Mouse (Mus musculus): ENCODE results near the gene Copz1.
A peak's percentile ranks its signal among the peaks of the same experiment; 100 is the strongest.

The Copz1 gene

GRCm38 (mm10) chr15:103338829-103339165 lies 66.3 kb downstream of the Copz1 start:
- DNase-seq (ENCODE audit: low spot score in 2 of 2) = no peak

- peak in 1 of 2 experiments; percentile 20 for DNase-seq (ENCODE audit: low spot score in 2 of 2)
Observed at GRCm38 (mm10) chr15:103339166-103339960, 66.8 kb downstream of the Copz1 start.

- peak; percentile 64 to 86 for DNase-seq (ENCODE audit: low spot score in 2 of 2)
Observed at GRCm38 (mm10) chr15:103339961-103340337, 67.4 kb downstream of the Copz1 start, which contains the start of gene Zfp385a. TSS of gene Zfp385a (minus strand) at chr15:103340093.

DNA sequence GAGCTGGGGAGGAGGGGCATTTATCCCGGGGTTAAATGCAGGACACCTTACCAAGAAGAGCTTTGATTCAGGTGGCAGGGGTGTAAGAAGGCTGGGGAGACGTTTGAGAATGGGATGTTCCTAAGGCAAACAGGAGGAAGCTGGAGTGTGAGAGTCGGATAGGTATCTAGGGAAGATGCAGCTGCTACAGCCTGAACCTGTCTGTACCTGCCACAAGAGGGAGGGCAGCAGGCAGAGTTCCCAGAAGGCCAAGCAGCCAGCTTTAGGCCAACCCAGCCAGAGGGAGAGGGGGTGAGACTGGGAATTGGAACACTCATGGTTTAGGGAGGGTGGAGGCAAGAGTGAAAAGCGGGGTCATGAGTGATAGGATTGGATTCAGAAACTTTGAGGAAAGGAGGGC lies 68.3 kb downstream of the Copz1 start:
- no peak for DNase-seq (ENCODE audit: low spot score in 2 of 2)

DNA sequence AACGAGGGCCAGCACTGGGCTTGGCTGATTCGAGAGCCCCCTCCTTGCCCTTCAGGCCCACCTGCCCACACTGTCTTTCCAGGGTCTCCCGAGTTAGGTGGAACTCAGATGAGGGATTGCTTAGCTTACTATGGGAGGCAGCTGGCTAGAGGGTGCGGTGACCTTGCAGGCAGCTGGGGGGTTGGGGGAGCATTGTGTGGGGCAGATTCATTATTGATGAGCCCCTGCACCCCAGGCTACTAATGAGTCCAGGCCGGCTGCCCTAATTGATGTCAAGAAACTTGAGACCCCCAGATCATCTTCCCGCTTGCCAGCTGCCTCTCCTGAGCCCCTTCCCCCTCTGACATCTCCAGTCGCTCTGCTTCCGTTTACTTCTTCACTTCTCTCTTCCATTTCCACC lies 69.0 kb downstream of the Copz1 start:
- peak in 1 of 2 experiments; percentile 9 for DNase-seq (ENCODE audit: low spot score in 2 of 2)

- peak; percentile 75 to 87 for DNase-seq (ENCODE audit: low spot score in 2 of 2)
Observed at GRCm38 (mm10) chr15:103342415-103342814, 69.9 kb downstream of the Copz1 start.

DNA sequence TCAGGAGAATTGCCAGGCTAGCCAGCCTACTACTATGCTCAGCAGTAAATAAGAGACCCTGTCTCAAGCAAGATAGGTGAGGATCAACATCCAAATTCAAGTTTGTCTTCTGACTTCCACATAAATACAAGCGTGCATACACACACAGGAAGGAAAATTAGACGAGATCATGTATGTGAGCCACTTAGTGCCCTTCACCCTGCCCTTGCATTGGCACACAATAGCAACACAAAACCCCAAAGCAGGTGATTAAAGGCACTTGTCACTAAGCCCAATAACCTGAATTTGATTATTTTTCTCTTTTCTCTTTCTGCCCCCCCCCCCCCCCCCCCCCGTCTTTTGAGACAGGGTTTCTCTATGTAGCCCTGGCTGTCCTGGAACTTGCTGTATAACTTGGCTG lies 70.5 kb downstream of the Copz1 start:
- no peak for DNase-seq (ENCODE audit: low spot score in 2 of 2)

DNA sequence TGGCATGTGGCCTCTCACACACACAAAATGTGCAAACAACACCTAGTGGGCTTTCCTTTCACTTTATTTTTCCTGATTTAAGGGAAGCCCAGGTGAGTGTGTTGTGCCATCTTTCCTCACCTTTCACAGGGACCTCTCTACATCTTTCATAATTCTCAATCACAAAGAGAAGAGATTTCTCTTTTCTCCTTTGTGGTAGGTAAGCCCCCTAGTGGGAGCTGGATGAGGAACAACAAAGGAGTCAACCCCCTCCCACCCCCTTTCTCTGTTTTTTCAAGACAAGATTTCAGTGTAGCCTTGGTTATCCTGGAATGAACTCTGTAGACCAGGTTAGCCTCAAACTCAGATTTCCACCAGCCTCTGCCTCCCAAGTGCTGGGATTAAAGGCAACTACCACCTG lies 71.0 kb downstream of the Copz1 start:
- no peak for DNase-seq (ENCODE audit: low spot score in 2 of 2)

GRCm38 (mm10) chr15:103345789-103346188 lies 73.3 kb downstream of the Copz1 start:
- no peak for DNase-seq (ENCODE audit: low spot score in 2 of 2)

DNA sequence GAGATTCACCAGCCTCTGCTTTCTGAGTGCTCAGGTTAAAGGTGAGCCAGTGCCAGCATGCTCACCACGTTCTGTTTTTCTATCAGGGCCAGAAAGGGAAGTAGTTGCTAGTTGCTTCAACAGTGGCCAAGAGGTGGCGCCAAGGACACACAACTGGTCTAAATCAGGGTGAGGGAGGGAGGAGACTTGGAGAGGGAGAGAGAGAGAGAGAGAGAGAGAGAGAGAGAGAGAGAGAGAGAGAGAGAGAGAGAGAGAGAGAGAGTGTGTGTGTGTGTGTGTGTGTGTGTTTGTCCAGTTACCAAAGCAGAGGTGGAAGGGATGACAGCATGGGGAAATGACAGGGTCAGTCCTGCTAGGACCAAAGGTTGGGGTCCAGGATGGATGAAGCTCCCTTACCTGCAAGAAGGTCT lies 74.8 kb downstream of the Copz1 start:
- peak; percentile 65 to 79 for DNase-seq (ENCODE audit: low spot score in 2 of 2)

All from spleen, postnatal 4 days (tissue).